Mouse (Mus musculus) intestine, embryonic 16.5 days (tissue): Measurements from ENCODE around the gene Clic4. TPM values are rescaled to one million over a fixed set of nuclear protein-coding genes. Genes with fewer than 3 reads are reported as not detected.

Experiments used
- ATAC-seq: fragments of 200-750 bp; cut with Nextera tagmentation; 2 replicates; pipeline ENCODE4 v1.8.0; 2017; ENCODE audit warnings: moderate TSS enrichment, moderate library complexity
- H3K27ac ChIP-seq: fragments of 300-500 bp; sonication (generic); 2 replicates; pipeline ENCODE4 v1.5.1; 2014; ENCODE audit warnings: mild to moderate bottlenecking, low read length
- H3K27me3 ChIP-seq: fragments of 300-500 bp; sonication (generic); replicated peaks from 2 replicates; pipeline ENCODE4 v1.6.1; 2014; ENCODE audit warnings: low read length, control low read depth, mixed read lengths; ENCODE audit not compliant: control insufficient read depth, insufficient read depth
- H3K36me3 ChIP-seq: fragments of 300-500 bp; sonication (generic); 2 replicates; pipeline ENCODE4 v1.6.1; 2014; ENCODE audit warnings: low read length, control low read depth; ENCODE audit not compliant: control insufficient read depth, insufficient read depth
- H3K4me1 ChIP-seq: fragments of 300-500 bp; sonication (generic); 2 replicates; pipeline ENCODE4 v1.6.1; 2014; ENCODE audit warnings: low read length, control low read depth, mixed read lengths; ENCODE audit not compliant: control insufficient read depth, insufficient read depth
- H3K4me2 ChIP-seq: fragments of 300-500 bp; sonication (generic); 2 replicates; pipeline ENCODE4 v1.6.1; 2014; ENCODE audit warnings: low read depth, low read length, control low read depth
- H3K4me3 ChIP-seq: fragments of 300-500 bp; sonication (generic); 2 replicates; pipeline ENCODE4 v1.5.1; 2014; ENCODE audit warnings: mild to moderate bottlenecking, low read length
- H3K9ac ChIP-seq: fragments of 300-500 bp; sonication (generic); 2 replicates; pipeline ENCODE4 v1.6.1; 2014; ENCODE audit warnings: low read depth, low read length
- H3K9me3 ChIP-seq: fragments of 300-500 bp; sonication (generic); 2 replicates; pipeline ENCODE4 v1.6.1; 2016; ENCODE audit warnings: low read length, control low read depth; ENCODE audit not compliant: control insufficient read depth
- WGBS: fragments of 180-500 bp; shearing (Covaris S2); extraction: QIAGEN DNeasy Blood & Tissue Kit; methylation state at CpG from one replicate; pipeline ENCODE4 v1.1.7; 2014; 5-methylcytosine and 5-hydroxymethylcytosine counted together
- polyA plus RNA-seq: library from polyadenylated mRNA; unstranded; fragments of >200 nt; fragmentation: Nextera tagmentation; extraction: Ambion mirVana; gene quantifications from 2 replicates; pipeline ENCODE4 v1.2.1, GENCODE M21; 2015

Gene Clic4
- 107 and 109 TPM in 2 replicates for polyA plus RNA-seq

DNA sequence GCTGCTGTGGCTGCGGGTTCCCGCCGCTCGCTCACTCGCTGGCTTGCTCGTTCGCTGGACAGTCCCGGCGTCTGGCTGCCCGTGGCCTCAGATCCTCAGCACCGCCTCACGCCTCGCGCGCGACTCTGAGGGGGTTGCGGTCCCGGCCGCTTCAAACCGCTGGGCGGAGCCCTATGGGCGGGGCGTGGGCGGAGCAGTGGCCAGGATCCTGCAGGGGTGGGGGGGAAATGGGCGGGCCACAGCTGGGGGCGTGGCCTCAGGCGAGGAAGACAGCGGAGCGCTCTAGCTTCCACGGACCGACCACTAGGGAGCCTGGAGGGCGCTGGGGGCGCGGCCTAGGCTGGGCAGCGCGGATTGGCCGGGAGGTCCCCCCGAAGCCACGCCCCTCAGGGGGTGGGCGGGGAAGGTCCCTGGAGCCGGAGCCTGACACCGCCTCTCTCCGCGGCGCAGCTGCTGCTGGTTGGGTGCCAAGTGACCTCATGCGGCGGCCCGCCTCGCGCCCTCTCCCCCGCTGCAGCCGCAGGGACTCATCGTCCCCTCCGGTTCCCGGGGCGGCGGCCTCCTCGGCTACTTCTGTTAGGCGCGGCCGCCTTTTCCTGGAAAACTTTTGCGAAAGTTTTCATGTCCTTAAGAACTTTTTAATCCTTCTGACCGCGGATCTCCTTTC lies at the start of gene Clic4:
Clic4 (minus strand) TSS at position 175 of the 667 bp plus-strand sequence.
- Histone ChIP-seq H3K27me3 (no peaks in the 10 kb centered on the region), H3K4me2 (peak within 1 kb of the TSS; percentile 65), H3K36me3 (no peaks in the 10 kb centered on the region), H3K4me1 (peaks cover 39% of the 10 kb centered on the region), H3K27ac (peak within 1 kb of the TSS; percentile 97), H3K4me3 (peak within 1 kb of the TSS; percentile 62), H3K9me3 (no peaks in the 10 kb centered on the region), H3K9ac (peak within 1 kb of the TSS; percentile 92)
- under 1% methylated on average over 56 of the region's 64 CpGs for WGBS
- ATAC-seq, result peak; percentile 97

DNA sequence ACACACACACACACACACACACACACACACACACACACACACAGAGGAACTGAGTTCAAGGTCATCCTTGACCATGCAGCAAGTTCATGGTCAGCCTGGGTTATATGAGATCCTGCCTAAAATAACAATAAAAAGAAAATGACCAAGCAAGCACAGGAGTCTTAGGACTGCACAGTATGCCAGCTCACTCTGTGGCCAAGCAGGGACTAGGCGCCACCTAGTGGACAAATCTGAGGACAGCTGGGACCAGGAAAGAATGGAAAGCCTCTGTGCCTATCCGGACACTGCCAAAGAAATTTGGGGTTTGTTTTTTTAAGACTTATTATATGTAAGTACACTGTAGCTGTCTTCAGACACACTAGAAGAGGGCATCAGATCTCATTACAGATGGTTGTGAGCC lies 45.4 kb upstream of the Clic4 start:
- Histone ChIP-seq H3K27ac (no peak overlapping the region), H3K27me3 (no peaks in the 10 kb centered on the region), H3K4me1 (peaks cover 17% of the 10 kb centered on the region), H3K9ac (no peak overlapping the region), H3K36me3 (peaks cover 20% of the 10 kb centered on the region), H3K4me2 (no peak overlapping the region), H3K4me3 (no peak overlapping the region), H3K9me3 (peaks cover 5% of the 10 kb centered on the region; the same call in 1 of the 2 replicates)
- WGBS, result 16% methylated on average over 2 of the region's 2 CpGs
- ATAC-seq, result peak; percentile 77

DNA sequence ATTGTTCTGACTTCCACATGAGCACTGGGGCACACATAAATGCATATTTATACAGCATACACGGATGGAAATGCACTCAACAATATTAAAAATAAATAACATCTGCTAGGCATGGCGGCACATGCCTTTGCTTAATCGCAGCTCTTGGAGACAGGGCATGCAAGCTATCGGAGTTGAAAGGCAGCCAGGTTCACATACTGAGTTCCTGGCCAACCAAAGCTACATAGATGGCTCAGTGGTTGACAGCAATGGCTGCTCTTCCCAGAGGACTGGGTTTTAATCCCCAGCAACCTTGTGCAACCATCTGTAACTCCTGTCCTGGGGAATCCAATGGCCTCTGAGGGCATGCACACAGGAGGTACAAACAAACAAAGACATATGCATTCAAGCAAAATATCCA lies 44.9 kb upstream of the Clic4 start:
- H3K36me3 ChIP-seq, result peaks cover 19% of the 10 kb centered on the region
- no peak overlapping the region for H3K4me2 ChIP-seq
- H3K9ac ChIP-seq, result no peak overlapping the region
- H3K4me3 ChIP-seq, result no peak overlapping the region
- WGBS, result 91% methylated on average over 4 of the region's 4 CpGs
- no peak overlapping the region for H3K27ac ChIP-seq
- H3K4me1 ChIP-seq, result peaks cover 20% of the 10 kb centered on the region
- no peaks in the 10 kb centered on the region for H3K27me3 ChIP-seq
- no peak for ATAC-seq
- H3K9me3 ChIP-seq, result peaks cover 5% of the 10 kb centered on the region; the same call in 1 of the 2 replicates

DNA sequence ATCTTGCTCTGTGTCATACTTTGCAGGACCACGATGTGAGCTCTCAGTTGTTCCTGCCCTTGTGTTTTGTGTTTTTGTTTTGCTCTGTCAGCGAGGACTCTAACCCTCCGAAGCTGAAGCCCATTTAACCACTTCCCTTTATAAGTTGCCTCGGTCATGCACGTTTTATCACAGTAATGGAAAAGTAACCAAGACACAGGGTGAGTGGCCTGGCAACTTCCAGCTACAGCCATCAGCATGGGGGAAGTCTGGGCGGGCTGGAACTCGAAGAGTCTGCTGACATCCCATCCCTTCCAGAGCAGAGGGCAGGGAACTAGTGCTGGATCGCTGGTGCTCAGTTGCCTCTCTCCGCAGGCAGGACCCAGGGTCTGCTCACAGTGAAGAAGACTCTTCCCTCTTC lies 42.7 kb upstream of the Clic4 start:
- peaks cover 21% of the 10 kb centered on the region for H3K4me1 ChIP-seq
- no peak overlapping the region for H3K27ac ChIP-seq
- no peak overlapping the region for H3K9ac ChIP-seq
- H3K27me3 ChIP-seq, result no peaks in the 10 kb centered on the region
- no peak overlapping the region for H3K4me2 ChIP-seq
- WGBS, result 96% methylated on average over 9 of the region's 9 CpGs
- no peak for ATAC-seq
- no peak overlapping the region for H3K4me3 ChIP-seq
- peaks cover 16% of the 10 kb centered on the region for H3K36me3 ChIP-seq
- peaks cover 5% of the 10 kb centered on the region; the same call in 1 of the 2 replicates for H3K9me3 ChIP-seq

DNA sequence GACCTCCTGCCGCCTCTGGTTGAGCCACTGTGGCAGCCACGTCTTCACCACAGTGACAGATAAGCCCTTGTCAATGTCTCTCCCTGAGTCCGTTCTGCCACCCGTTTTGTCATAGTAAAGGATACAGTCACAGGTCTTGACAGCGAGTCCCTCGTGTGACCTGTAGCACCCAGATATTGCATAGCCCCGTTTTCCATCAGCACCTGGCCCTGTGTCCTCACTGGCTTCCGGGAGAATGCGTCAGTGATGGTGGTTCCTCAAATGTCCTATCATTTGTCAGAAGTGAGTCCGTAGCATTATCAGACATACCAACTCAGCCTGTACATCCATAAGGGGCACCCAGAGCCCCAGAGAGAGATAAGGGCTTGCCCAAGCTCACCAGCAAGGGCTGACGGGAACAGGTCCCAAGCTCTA lies 41.8 kb upstream of the Clic4 start:
- Histone ChIP-seq H3K27me3 (no peaks in the 10 kb centered on the region), H3K9me3 (peaks cover 5% of the 10 kb centered on the region; the same call in 1 of the 2 replicates), H3K4me2 (no peak overlapping the region), H3K4me1 (peaks cover 21% of the 10 kb centered on the region), H3K4me3 (no peak overlapping the region), H3K27ac (0 out of 2 replicates have a peak overlapping the region, but pooled peaks have one; percentile 19), H3K9ac (no peak overlapping the region), H3K36me3 (peaks cover 16% of the 10 kb centered on the region)
- ATAC-seq, result 0 out of 2 replicates have a peak, but pooled peaks have one; percentile 20
- 77% methylated on average over 11 of the region's 11 CpGs for WGBS

DNA sequence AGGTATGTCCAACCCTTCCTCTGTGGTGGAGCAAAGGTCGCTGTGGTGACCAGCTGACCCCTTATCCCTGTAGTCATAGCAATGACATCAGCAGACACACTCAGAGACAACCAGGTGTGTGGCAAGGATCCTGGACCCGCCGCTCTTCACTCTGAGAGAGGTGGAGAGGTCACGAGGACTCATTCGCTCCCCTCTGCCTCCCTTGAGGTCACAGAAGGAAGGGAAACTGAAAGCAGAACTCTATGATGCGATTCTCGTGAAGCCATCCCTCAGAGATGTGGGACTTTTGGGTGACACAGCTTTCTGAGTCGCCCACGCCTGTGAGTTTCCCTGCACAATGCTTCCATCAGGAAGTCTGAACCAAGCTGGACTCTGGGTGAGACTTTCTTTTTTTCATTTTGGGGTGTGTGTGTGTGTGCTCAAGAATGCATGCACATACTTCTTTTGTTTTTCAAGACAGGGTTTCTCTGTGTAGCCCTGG lies 41.2 kb upstream of the Clic4 start:
- WGBS, result 66% methylated on average over 9 of the region's 9 CpGs
- ATAC-seq, result peak; percentile 30; the same call in 1 of the 2 replicates

DNA sequence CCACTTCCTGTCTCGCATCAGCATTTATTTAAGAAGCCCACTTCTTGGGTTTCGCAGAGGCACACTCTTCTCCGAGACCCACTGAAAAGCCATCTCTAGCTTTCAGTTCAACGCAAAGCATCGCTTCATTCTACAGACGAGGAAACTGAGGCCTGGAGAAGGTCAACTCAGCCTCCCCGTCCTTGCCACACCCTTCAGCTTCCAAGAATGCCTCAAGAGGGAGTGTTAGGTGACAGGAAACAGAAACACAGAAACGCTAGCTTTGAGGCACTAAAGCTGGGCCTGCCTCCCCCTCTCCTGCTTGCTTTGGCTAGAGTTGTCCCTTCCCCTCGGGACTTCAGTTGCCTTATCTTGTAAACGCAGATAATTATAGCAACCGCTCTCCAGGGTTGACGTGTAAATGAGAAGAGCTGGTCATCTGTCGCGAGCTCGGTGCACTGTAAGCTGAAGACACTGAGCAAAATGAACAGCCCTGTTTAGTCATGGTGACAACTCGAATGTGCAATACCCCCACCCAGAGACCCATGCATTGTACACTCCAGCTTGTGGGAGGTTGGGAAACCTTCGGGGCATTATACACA lies 40.6 kb upstream of the Clic4 start:
- Histone ChIP-seq H3K4me2 (no peak overlapping the region), H3K4me1 (peaks cover 21% of the 10 kb centered on the region), H3K4me3 (no peak overlapping the region), H3K36me3 (peaks cover 14% of the 10 kb centered on the region), H3K27ac (no peak overlapping the region; the same call in 1 of the 2 replicates), H3K9ac (peak overlapping the region; percentile 16; the same call in 1 of the 2 replicates), H3K9me3 (peaks cover 5% of the 10 kb centered on the region; the same call in 1 of the 2 replicates), H3K27me3 (no peaks in the 10 kb centered on the region)
- 41% methylated on average over 17 of the region's 17 CpGs for WGBS
- ATAC-seq, result peak; percentile 29; the same call in 1 of the 2 replicates

More for the DNA sequence above, 41.2 kb upstream of the Clic4 start:
- Histone ChIP-seq H3K9ac (0 out of 2 replicates have a peak overlapping the region, but pooled peaks have one; percentile 16), H3K27ac (no peak overlapping the region; the same call in 1 of the 2 replicates), H3K9me3 (peaks cover 5% of the 10 kb centered on the region; the same call in 1 of the 2 replicates), H3K4me1 (peaks cover 21% of the 10 kb centered on the region), H3K4me3 (no peak overlapping the region), H3K4me2 (no peak overlapping the region), H3K27me3 (no peaks in the 10 kb centered on the region), H3K36me3 (peaks cover 16% of the 10 kb centered on the region)

DNA sequence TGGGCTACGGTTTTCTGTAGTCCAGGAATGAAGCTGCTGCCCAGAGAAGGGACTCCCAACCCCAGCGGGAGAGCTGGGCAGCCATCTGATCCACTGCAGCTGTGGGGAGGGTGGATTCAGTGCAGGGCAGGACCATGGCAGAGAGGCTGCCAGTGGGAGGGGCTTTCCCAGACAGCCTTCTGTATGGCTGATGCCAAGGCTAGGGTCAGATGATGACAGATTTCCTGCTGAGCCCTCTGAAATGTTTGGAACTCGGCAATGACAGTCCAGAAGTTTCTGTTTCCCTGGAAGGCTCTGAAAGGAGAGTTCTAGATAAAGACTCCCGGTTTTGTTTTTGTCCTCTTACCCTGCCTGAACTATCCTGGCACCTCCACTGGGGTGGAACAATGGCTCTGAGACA lies 40.1 kb upstream of the Clic4 start:
- ATAC-seq, result peak; percentile 55; the same call in 1 of the 2 replicates
- Histone ChIP-seq H3K9me3 (peaks cover 5% of the 10 kb centered on the region; the same call in 1 of the 2 replicates), H3K9ac (peak overlapping the region; percentile 34; the same call in 1 of the 2 replicates), H3K4me1 (peaks cover 21% of the 10 kb centered on the region), H3K4me3 (no peak overlapping the region), H3K27me3 (no peaks in the 10 kb centered on the region), H3K36me3 (peaks cover 14% of the 10 kb centered on the region), H3K27ac (0 out of 2 replicates have a peak overlapping the region, but pooled peaks have one; percentile 33), H3K4me2 (no peak overlapping the region)
- WGBS, result 41% methylated on average over 4 of the region's 4 CpGs

DNA sequence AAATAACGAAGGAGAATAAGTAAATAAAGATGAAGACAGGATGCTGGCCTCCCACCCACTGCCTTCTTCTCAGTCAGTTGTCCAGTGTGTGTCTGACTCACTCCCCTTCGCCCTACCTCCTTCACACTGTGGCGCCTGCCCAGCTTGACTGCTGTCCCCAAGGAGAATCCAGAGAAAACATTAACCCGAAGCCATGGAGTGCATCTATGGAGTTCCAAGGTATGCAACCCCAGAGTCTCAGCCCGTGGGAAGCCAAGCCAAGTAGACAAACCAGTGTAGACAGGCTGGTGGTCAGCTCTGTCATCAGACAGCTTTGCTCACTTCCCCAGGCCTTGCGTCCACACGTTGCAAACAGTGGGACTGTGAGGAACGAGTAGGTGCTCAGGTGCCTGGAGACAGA lies 37.8 kb upstream of the Clic4 start:
- no peak for ATAC-seq
- no peak overlapping the region for H3K27ac ChIP-seq
- WGBS, result 85% methylated on average over 8 of the region's 8 CpGs
- no peak overlapping the region for H3K9ac ChIP-seq
- peaks cover 8% of the 10 kb centered on the region for H3K36me3 ChIP-seq
- peaks cover 28% of the 10 kb centered on the region for H3K4me1 ChIP-seq
- no peaks in the 10 kb centered on the region for H3K27me3 ChIP-seq
- H3K4me2 ChIP-seq, result no peak overlapping the region
- no peak overlapping the region for H3K4me3 ChIP-seq
- H3K9me3 ChIP-seq, result peaks cover 4% of the 10 kb centered on the region; the same call in 1 of the 2 replicates
